Mouse (Mus musculus) embryonic fibroblast, embryonic 13.5 days (primary cell): ENCODE measurements around the gene Map4k1. TPM values are rescaled to one million over a fixed set of nuclear protein-coding genes. Genes with fewer than 3 reads are reported as not detected.
A peak's percentile ranks its signal among the peaks of the same experiment; 100 is the strongest.

Experiments used
- H3K27ac ChIP-seq: 2 replicates; pipeline ENCODE4 v1.5.1; 2012; ENCODE audit warnings: low read length, control low read depth, inconsistent platforms; ENCODE audit not compliant: insufficient read depth
- H3K4me1 ChIP-seq: 2 replicates; pipeline ENCODE4 v1.6.1; 2011; ENCODE audit warnings: low read length; ENCODE audit not compliant: control insufficient read depth, insufficient read depth
- H3K4me3 ChIP-seq: 2 replicates; pipeline ENCODE4 v1.5.1; 2011; ENCODE audit warnings: mild to moderate bottlenecking, control low read depth, low read length; ENCODE audit not compliant: insufficient read depth
- CTCF ChIP-seq: IDR thresholded peaks from 2 replicates; pipeline ENCODE4 v1.5.1; 2011; ENCODE audit warnings: mild to moderate bottlenecking, control low read depth, low read length, moderate library complexity, borderline replicate concordance; ENCODE audit not compliant: insufficient read depth
- POLR2A ChIP-seq: IDR thresholded peaks from 2 replicates; pipeline ENCODE4 v1.6.1; 2011; ENCODE audit warnings: low read depth, mild to moderate bottlenecking, control low read depth, low read length, moderate library complexity
- polyA plus RNA-seq: library from polyadenylated mRNA; stranded (reverse); fragments of >200 nt; gene quantifications from 2 replicates; pipeline ENCODE4 v1.2.4, GENCODE M21; 2011; ENCODE audit warnings: low read depth; ENCODE audit not compliant: missing spikeins, insufficient read length

Gene Map4k1
- polyA plus RNA-seq, 1 experiment, result 2.0 TPM

DNA sequence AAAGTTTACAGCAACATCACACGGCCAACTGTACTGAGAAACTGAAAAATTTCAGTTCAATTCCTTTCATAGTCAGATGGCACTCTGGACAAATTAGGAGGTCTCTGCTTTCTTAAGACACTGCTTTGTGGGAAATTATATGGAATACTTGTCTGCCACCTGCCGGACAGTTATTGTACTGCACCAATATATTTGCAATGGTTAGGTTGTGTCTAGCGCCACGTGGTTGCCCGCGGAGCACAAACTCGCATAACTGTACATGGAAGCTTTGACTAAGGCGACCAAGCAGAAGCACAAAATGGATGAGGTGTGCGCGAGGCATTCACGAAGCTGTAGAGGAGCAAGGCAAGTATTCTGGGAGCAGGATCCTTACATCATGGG is 57.7 kb downstream of the Map4k1 start:
- H3K4me1 ChIP-seq, result no peaks in the 10 kb centered on the region; the same call in 1 of the 2 replicates
- TF ChIP-seq POLR2A (no peak), CTCF (0 out of 2 replicates have a peak, but pooled peaks have one; percentile 14)
- peak overlapping the region; percentile 40 for H3K4me3 ChIP-seq
- no peak overlapping the region for H3K27ac ChIP-seq

DNA sequence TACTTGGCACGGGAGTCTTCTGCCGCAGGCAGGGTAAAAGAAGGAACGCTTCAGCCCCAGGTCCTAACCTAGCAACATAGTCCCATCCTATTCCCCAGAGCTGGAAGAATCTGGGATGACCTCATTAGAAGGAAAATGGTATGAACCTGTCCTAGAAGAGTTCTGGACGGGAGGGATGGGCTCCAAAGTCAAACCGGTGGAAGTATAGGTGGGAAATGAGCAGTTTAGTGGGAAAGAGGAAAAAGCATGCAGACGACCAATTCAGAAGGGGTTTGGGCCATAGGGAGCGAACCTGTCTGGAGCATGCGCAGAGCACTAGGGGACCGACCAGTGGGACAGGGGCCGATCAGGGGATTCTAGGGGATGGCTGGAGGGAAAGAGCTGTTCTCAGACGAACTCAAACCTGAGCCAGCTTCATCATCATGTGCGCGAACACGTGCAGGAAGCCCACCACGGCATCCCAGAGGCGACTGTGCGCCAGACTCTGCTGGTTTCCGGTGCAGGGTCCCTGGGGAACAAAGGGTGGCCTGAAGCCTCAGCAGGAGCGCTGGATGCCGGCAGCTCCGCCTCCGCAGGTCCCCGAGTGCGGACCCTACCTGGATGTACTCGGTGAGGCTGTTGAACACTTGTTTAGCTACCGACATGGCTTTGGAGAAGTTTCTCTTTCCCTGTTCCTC is 58.3 kb downstream of the Map4k1 start:
- TF ChIP-seq CTCF, result no peak
- TF ChIP-seq POLR2A, result no peak
- H3K27ac ChIP-seq, result no peak overlapping the region
- no peaks in the 10 kb centered on the region; the same call in 1 of the 2 replicates for H3K4me1 ChIP-seq
- peak overlapping the region; percentile 40 for H3K4me3 ChIP-seq

DNA sequence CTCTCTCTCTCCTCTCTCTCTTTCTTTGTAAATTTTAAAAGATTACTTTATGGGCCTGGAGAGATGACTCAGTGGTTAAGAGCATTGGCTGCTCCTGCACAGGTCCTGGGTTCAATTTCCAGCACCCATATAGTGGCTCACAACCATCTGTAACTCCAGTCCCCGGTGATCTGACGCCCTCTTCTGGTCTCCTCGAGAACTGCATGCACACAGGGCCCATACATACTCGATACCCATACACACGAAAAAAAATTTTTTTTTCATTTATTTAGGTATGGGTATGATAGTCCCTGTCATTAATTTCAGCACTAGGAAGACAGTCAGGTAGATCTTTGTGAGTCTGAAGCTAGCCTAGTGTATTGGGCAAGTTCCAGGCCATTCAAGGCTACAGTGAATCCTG is 59.3 kb downstream of the Map4k1 start:
- Histone ChIP-seq H3K4me1 (no peaks in the 10 kb centered on the region; the same call in 1 of the 2 replicates), H3K4me3 (no peak overlapping the region), H3K27ac (no peak overlapping the region)
- TF ChIP-seq CTCF (no peak), POLR2A (no peak)

DNA sequence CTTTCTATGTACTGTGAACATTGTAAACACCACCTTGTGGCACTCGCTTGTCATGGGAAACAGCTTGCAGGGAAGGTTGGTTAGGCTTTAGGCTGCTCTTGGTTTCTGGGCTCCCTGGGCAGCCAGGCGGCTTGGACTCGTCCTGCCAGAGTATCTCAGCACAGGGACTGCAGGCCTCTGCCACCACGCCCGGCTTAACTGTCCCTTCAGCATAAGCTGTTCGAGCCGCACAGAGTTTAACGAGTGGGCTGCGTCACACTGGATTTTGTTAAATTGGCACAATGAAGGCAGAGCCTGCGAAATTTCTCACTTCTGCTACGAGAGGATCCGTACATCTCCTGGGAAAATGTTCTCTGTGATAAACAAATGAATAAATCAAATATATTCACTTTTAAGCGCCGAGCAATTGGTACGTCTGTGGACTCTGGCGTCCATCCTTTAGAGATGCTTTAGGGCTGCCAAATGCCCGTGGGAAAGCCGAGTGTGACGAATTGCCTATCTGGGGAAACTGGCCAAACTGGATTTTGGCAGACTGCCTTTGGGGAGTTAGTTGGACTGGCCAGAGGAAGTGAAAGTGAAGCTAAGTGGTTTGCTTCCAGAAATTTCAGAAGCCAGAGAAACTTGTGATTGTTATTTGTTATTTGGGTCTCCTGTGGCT is 61.3 kb downstream of the Map4k1 start:
- Histone ChIP-seq H3K4me3 (no peak overlapping the region), H3K4me1 (no peaks in the 10 kb centered on the region; the same call in 1 of the 2 replicates), H3K27ac (no peak overlapping the region)
- TF ChIP-seq CTCF (no peak), POLR2A (no peak)

DNA sequence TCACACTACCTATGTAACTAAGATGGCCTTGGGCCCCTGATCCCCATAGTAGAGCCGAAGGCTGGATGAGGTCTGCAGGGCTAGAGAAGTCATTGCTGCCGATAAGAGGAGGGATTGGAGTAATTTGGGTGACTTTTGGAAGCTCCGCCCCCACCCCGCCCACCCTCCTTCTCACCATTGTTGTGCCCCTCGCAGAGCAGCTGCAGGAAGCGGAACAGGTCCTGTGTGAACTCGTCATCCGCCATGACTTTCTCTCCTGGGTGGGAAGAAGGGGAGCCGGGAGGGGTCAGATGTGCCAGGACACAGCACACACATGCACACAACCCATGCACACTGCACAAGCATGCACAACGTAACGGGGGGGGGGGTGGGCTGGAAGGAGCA is 61.8 kb downstream of the Map4k1 start:
- no peak for TF ChIP-seq POLR2A
- no peak for TF ChIP-seq CTCF
- Histone ChIP-seq H3K27ac (no peak overlapping the region), H3K4me1 (no peaks in the 10 kb centered on the region; the same call in 1 of the 2 replicates), H3K4me3 (no peak overlapping the region)

DNA sequence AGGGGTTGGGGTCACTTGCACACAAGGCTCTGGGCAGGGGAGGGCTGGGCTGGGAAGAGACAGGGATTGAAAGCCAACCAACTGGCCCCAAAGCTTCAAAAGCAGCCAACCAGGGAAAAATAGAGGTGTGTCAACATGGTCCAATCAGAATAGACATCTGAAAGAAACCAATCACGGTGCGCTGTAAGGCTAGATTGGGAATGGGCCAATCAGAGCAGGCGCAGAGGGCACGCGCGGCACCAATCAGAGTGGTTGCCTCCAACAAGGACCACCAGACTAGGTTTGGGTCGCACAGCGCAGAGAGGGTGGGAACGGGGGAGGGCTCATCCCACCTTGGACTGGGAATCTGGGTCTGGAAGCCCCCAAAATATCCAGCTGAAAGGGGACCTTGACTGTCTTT is 62.5 kb downstream of the Map4k1 start:
- H3K4me3 ChIP-seq, result no peak overlapping the region
- no peak overlapping the region for H3K27ac ChIP-seq
- no peak for TF ChIP-seq POLR2A
- TF ChIP-seq CTCF, result no peak
- H3K4me1 ChIP-seq, result no peaks in the 10 kb centered on the region

DNA sequence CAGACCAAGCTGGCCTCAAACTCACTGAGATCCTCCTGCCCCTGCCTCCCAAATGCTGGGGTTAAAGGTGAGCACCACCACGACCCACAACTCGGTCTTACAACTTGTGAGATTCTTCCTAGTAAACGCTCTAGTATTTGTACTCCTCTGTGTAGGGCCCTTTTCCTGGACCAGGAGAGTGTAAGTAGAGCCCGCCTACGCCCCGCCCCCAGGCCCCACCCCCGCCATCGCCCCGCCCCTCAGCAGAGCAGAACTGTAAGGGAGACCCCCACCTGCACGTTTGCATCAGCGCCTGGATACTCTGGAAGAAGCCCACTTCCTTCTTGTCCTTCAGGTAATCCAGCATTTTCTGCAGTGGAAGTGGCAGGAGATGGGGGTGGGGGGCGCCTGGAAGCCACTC is 64.7 kb downstream of the Map4k1 start:
- Histone ChIP-seq H3K4me3 (no peak overlapping the region), H3K27ac (no peak overlapping the region), H3K4me1 (no peaks in the 10 kb centered on the region)
- TF ChIP-seq POLR2A (no peak), CTCF (no peak)

DNA sequence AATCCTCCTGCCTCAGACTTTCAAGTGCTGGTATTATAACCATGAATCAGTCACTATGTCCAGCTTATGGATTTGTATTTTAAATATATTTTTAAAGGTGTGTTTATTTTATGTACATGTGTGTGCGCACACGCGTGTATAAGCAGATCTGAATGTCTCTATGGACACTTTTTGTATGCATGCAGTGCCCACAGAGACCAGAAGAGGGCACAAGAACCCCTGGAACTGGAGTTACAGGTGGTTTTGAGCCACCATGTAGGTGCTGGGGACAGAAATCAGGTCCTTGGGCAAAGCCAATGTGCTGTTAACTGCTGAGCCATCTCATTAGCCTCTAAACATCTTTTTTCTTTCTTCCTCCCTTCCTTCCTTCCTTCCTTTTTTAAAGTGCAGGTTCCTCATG is 66.2 kb downstream of the Map4k1 start:
- no peak overlapping the region for H3K27ac ChIP-seq
- H3K4me1 ChIP-seq, result no peaks in the 10 kb centered on the region
- TF ChIP-seq CTCF (no peak), POLR2A (no peak)
- H3K4me3 ChIP-seq, result no peak overlapping the region

DNA sequence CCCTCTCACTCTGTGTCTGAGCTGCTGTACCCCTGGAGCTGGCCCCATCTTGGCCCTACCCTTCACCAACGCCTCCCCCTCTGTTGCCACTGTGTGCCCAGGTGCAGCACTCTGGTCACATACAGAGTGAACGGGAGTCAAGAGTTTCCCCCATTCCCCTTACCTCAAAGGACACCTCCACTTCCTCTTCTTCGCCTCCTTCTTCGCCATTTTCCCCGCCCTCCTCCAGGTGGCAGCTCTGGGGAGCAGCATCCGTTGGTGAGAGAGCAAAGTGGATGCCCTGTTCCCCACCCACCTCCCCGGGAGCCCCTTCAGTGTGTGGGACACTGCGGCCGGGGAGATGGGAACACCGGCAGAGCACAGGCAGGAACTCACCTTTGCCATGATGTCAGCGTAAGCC is 66.8 kb downstream of the Map4k1 start:
- no peak overlapping the region for H3K27ac ChIP-seq
- H3K4me1 ChIP-seq, result no peaks in the 10 kb centered on the region
- TF ChIP-seq CTCF, result no peak
- no peak for TF ChIP-seq POLR2A
- H3K4me3 ChIP-seq, result no peak overlapping the region

DNA sequence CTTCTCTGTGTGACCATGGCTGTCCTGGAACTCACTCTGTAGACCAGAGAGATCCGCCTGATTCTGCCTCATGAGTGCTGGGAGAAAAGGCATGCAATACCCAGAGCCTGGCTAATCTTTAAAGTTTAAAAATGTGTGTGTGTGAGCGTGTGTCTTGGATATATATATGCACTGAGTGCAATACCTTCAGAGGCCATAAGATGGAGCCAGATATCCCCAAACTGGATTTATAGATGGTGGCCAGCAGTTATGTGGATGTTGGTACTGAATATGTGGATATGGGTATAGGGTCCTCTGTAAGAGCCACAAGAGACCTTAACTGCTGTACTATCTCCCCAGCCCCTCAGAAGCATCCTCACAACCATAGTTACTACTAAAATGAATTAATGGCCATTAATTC is 68.9 kb downstream of the Map4k1 start:
- Histone ChIP-seq H3K4me3 (no peak overlapping the region), H3K27ac (no peak overlapping the region), H3K4me1 (no peaks in the 10 kb centered on the region)
- TF ChIP-seq POLR2A, result no peak
- no peak for TF ChIP-seq CTCF

DNA sequence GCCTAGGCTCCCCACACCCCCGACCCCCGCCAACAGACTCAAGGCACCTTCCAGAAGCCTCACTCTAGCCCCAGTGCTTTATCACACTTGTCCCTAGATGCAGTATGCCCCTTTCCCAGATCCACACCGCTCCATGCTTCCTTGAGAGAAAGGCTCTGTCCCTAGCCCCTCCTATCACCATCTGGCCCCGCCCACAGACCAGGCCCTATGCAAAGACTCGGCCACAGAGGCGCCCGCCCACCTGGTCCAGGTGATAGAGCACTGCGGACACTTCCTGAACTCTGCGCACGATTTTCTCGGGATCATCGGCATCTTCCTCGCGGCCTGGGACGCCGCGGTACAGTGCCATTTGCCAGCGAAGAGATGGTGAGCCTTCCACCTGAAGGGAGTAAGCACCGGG is 71.0 kb downstream of the Map4k1 start:
- no peaks in the 10 kb centered on the region for H3K4me1 ChIP-seq
- no peak overlapping the region for H3K27ac ChIP-seq
- TF ChIP-seq CTCF (no peak), POLR2A (no peak)
- no peak overlapping the region for H3K4me3 ChIP-seq

Other genes with a start within 250 kb of the Map4k1 start
- gene Mrps12, start 240.2 kb upstream of the Map4k1 start, polyA plus RNA-seq, result 30.9 and 50.8 TPM in 2 replicates
- gene Sars2, start 240.1 kb upstream of the Map4k1 start, polyA plus RNA-seq, result 5.2 and 7.1 TPM in 2 replicates
- not detected in 2 replicates for gene Ccer2, start 225.9 kb upstream of the Map4k1 start, polyA plus RNA-seq
- gene Sirt2, start 215.3 kb upstream of the Map4k1 start, polyA plus RNA-seq, result 60.1 and 64.1 TPM in 2 replicates
- gene Nfkbib, start 214.5 kb upstream of the Map4k1 start, polyA plus RNA-seq, result 13.8 and 15.0 TPM in 2 replicates
- 0.77 TPM in 1 of 2 replicates, not detected in the other for gene Rinl, start 193.1 kb upstream of the Map4k1 start, polyA plus RNA-seq
- gene Hnrnpl, start 173.5 kb upstream of the Map4k1 start, polyA plus RNA-seq, result 442 and 496 TPM in 2 replicates
- 80.4 and 81.2 TPM in 2 replicates for gene Ech1, start 156.8 kb upstream of the Map4k1 start, polyA plus RNA-seq
- 1.4 and 6.5 TPM in 2 replicates for gene Lgals4, start 148.2 kb upstream of the Map4k1 start, polyA plus RNA-seq
- 1.5 and 4.3 TPM in 2 replicates for gene Lgals7, start 118.2 kb upstream of the Map4k1 start, polyA plus RNA-seq
- 0.23 TPM in 1 of 2 replicates, not detected in the other for gene Capn12, start 100.6 kb upstream of the Map4k1 start, polyA plus RNA-seq
- 446 and 575 TPM in 2 replicates for gene Actn4, start 19.7 kb upstream of the Map4k1 start, polyA plus RNA-seq
- gene Eif3k, start 186 bp upstream of the Map4k1 start, polyA plus RNA-seq, result 328 and 347 TPM in 2 replicates
- gene Ryr1, start 143.1 kb downstream of the Map4k1 start, polyA plus RNA-seq, result 0.05 and 0.28 TPM in 2 replicates
- not detected in 2 replicates for gene Rasgrp4, start 152.8 kb downstream of the Map4k1 start, polyA plus RNA-seq
- gene Fam98c, start 174.2 kb downstream of the Map4k1 start, polyA plus RNA-seq, result 5.5 and 5.9 TPM in 2 replicates
- 1.2 and 1.3 TPM in 2 replicates for gene Ggn, start 188.2 kb downstream of the Map4k1 start, polyA plus RNA-seq
- gene Spred3, start 188.4 kb downstream of the Map4k1 start, polyA plus RNA-seq, result 31.2 and 56.4 TPM in 2 replicates
- 374 and 478 TPM in 2 replicates for gene Psmd8, start 198.7 kb downstream of the Map4k1 start, polyA plus RNA-seq
- gene Catsperg1, start 232.0 kb downstream of the Map4k1 start, polyA plus RNA-seq, result 0.40 and 0.47 TPM in 2 replicates